Mouse (Mus musculus) embryonic fibroblast, embryonic 13.5 days (primary cell): ENCODE measurements around the gene Ghr.

Source experiments
- CTCF ChIP-seq: IDR thresholded peaks from 2 replicates; pipeline ENCODE4 v1.5.1; 2011; ENCODE audit warnings: mild to moderate bottlenecking, control low read depth, low read length, moderate library complexity, borderline replicate concordance; ENCODE audit not compliant: insufficient read depth
- POLR2A ChIP-seq: IDR thresholded peaks from 2 replicates; pipeline ENCODE4 v1.6.1; 2011; ENCODE audit warnings: low read depth, mild to moderate bottlenecking, control low read depth, low read length, moderate library complexity

- no peak for TF ChIP-seq CTCF
- TF ChIP-seq POLR2A = no peak
Measured at GRCm38 (mm10) chr15:3581337-3581736, 2.0 kb downstream of the Ghr start.
